Mouse (Mus musculus): ENCODE results near the gene Smim20.

DNA sequence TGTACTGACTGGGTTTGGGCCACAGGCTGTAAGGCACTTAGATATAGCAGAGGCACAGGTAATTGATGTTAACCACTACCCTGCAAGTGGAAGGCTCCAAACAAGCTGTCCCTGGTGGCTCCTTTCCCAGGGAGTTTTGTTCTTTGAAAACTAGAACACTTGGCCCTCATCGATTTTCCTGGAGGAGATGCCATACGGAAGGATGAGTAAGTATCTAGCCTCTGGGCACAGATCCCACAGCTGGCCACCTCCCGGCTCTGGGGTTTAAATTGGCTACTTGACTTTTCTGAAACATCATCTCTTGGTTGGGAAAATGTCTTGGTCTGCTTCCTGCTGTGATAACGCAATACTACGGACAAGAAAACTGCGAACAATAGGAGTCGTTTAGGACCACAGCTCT lies 28.1 kb upstream of the Smim20 start:
- no peak for TF ChIP-seq CTCF (IDR thresholded peaks at IDR 0.05; ENCODE audit: insufficient read depth, low read depth, low read length)
- no peak for TF ChIP-seq POLR2A (IDR thresholded peaks at IDR 0.05; ENCODE audit: insufficient read depth, low read depth, low read length)

All from olfactory bulb, adult 2 months (tissue).